Mouse (Mus musculus) liver, postnatal 0 days (tissue): Measurements from ENCODE around the gene Insyn1. TPM values are rescaled to one million over a fixed set of nuclear protein-coding genes. Genes with fewer than 3 reads are reported as not detected.

ENCODE experiments used
- ATAC-seq: fragments of 200-750 bp; cut with Nextera tagmentation; 2 replicates; pipeline ENCODE4 v1.8.0; 2017; ENCODE audit warnings: mild to moderate bottlenecking, moderate library complexity
- DNase-seq: peaks from one replicate; pipeline ENCODE4 v3.0.0-alpha.2; 2016
- H3K27ac ChIP-seq: fragments of 300-500 bp; sonication (generic); 2 replicates; pipeline ENCODE4 v1.5.1; 2014; ENCODE audit warnings: antibody characterized with exemption, moderate library complexity, mild to moderate bottlenecking, low read depth
- H3K27me3 ChIP-seq: fragments of 300-500 bp; sonication (generic); 2 replicates; pipeline ENCODE4 v1.6.1; 2014; ENCODE audit warnings: low read length, control low read depth, mixed read lengths; ENCODE audit not compliant: insufficient read depth
- H3K36me3 ChIP-seq: fragments of 300-500 bp; sonication (generic); replicated peaks from 2 replicates; pipeline ENCODE4 v1.6.1; 2014; ENCODE audit warnings: mild to moderate bottlenecking, control low read depth, low read length, moderate library complexity, mixed read lengths; ENCODE audit not compliant: insufficient read depth
- H3K4me1 ChIP-seq: fragments of 300-500 bp; sonication (generic); 2 replicates; pipeline ENCODE4 v1.6.1; 2014; ENCODE audit warnings: antibody characterized with exemption, mild to moderate bottlenecking, control low read depth; ENCODE audit not compliant: insufficient read depth
- H3K4me2 ChIP-seq: fragments of 300-500 bp; sonication (generic); 2 replicates; pipeline ENCODE4 v1.6.1; 2014; ENCODE audit warnings: low read depth, mild to moderate bottlenecking, low read length, moderate library complexity, mixed read lengths
- H3K4me3 ChIP-seq: fragments of 300-500 bp; sonication (generic); 2 replicates; pipeline ENCODE4 v1.5.1; 2014; ENCODE audit warnings: low read depth, low read length
- H3K9ac ChIP-seq: fragments of 300-500 bp; sonication (generic); replicated peaks from 2 replicates; pipeline ENCODE4 v1.6.1; 2014; ENCODE audit warnings: mild to moderate bottlenecking, moderate library complexity
- H3K9me3 ChIP-seq: fragments of 300-500 bp; sonication (generic); 2 replicates; pipeline ENCODE4 v1.6.1; 2016; ENCODE audit warnings: mild to moderate bottlenecking, control low read depth, low read length, mixed read lengths
- CTCF ChIP-seq: sonication (generic); IDR thresholded peaks from 2 replicates; pipeline ENCODE4 v1.5.1; 2016; ENCODE audit warnings: antibody characterized with exemption, low read depth
- EP300 ChIP-seq: IDR thresholded peaks from 2 replicates; pipeline ENCODE4 v1.6.1; 2016; ENCODE audit warnings: antibody characterized with exemption, low read depth, mild to moderate bottlenecking
- WGBS: fragments of 180-500 bp; shearing (Covaris S2); extraction: QIAGEN DNeasy Blood & Tissue Kit; methylation state at CpG from one replicate; pipeline ENCODE4 v1.1.7; 2014; ENCODE audit not compliant: insufficient replicate concordance; 5-methylcytosine and 5-hydroxymethylcytosine counted together
- polyA plus RNA-seq: library from polyadenylated mRNA; unstranded; fragments of >200 nt; fragmentation: Nextera tagmentation; extraction: Ambion mirVana; gene quantifications from 2 replicates; pipeline ENCODE4 v1.2.1, GENCODE M21; 2015

The Insyn1 gene
- polyA plus RNA-seq, 1 experiment from 2014 or later = not detected

- 58% methylated on average over 5 of the region's 5 CpGs for WGBS
- Histone ChIP-seq H3K9ac (no peak overlapping the region), H3K4me1 (peaks cover 6% of the 10 kb centered on the region; the same call in 1 of the 2 replicates), H3K4me3 (no peak overlapping the region), H3K27ac (no peak overlapping the region), H3K27me3 (no peaks in the 10 kb centered on the region), H3K4me2 (no peak overlapping the region), H3K9me3 (no peaks in the 10 kb centered on the region), H3K36me3 (no peaks in the 10 kb centered on the region)
- ATAC-seq (no peak), DNase-seq (no peak)
- TF ChIP-seq EP300 = no peak
Measured at GRCm38 (mm10) chr9:58513749-58514148, 25.3 kb downstream of the Insyn1 start.

DNA sequence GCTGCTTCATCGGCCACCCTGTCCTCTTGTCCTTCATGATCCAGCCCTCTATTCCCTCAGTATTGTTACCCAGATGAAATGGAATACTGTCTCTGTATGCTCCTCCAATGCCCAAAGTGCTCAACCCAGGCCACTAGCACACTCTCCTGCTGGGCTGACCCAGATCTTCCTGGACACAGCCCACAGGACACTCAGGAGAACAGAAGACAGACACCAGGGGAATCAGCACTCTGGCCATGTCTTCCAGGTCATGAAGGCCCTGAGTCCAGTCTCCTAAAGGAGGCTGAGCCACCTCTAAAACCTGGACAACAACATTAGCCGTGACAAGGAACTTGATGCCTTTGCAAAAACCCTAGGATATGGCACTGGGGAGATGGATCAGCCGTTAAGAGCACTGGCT is 28.1 kb downstream of the Insyn1 start:
- H3K4me3 ChIP-seq = no peak overlapping the region
- H3K27me3 ChIP-seq = no peaks in the 10 kb centered on the region
- H3K9me3 ChIP-seq = no peaks in the 10 kb centered on the region
- ATAC-seq (no peak), DNase-seq (no peak)
- WGBS = 75% methylated on average over 3 of the region's 3 CpGs
- H3K4me1 ChIP-seq = peaks cover 7% of the 10 kb centered on the region; the same call in 1 of the 2 replicates
- no peak overlapping the region for H3K4me2 ChIP-seq
- no peaks in the 10 kb centered on the region for H3K36me3 ChIP-seq
- no peak for TF ChIP-seq CTCF
- no peak for TF ChIP-seq EP300
- H3K9ac ChIP-seq = no peak overlapping the region
- H3K27ac ChIP-seq = no peak overlapping the region

- ATAC-seq = peak; percentile 19; the same call in 1 of the 2 replicates
- no peaks in the 10 kb centered on the region for H3K36me3 ChIP-seq
- no peaks in the 10 kb centered on the region for H3K27me3 ChIP-seq
- DNase-seq = no peak
- 27% methylated on average over 9 of the region's 9 CpGs for WGBS
- no peak overlapping the region for H3K4me2 ChIP-seq
- no peak overlapping the region for H3K9ac ChIP-seq
- H3K4me3 ChIP-seq = no peak overlapping the region
- TF ChIP-seq EP300 (no peak), CTCF (no peak)
- H3K9me3 ChIP-seq = no peaks in the 10 kb centered on the region
- peaks cover 16% of the 10 kb centered on the region for H3K4me1 ChIP-seq
- no peak overlapping the region for H3K27ac ChIP-seq
Measured at GRCm38 (mm10) chr9:58517866-58518750, 29.7 kb downstream of the Insyn1 start.

GRCm38 (mm10) chr9:58519953-58520352 is 31.6 kb downstream of the Insyn1 start:
- Histone ChIP-seq H3K9ac (no peak overlapping the region), H3K36me3 (no peaks in the 10 kb centered on the region)

GRCm38 (mm10) chr9:58520816-58521581 is 32.6 kb downstream of the Insyn1 start:
- ATAC-seq = no peak
- H3K4me2 ChIP-seq = no peak overlapping the region
- WGBS = 79% methylated on average over 5 of the region's 5 CpGs
- no peak overlapping the region for H3K4me3 ChIP-seq
- H3K9ac ChIP-seq = no peak overlapping the region
- H3K9me3 ChIP-seq = no peaks in the 10 kb centered on the region
- no peaks in the 10 kb centered on the region for H3K36me3 ChIP-seq
- H3K27ac ChIP-seq = no peak overlapping the region
- H3K27me3 ChIP-seq = no peaks in the 10 kb centered on the region
- peaks cover 16% of the 10 kb centered on the region for H3K4me1 ChIP-seq
- DNase-seq = no peak
- no peak for TF ChIP-seq CTCF
- no peak for TF ChIP-seq EP300

More at GRCm38 (mm10) chr9:58519953-58520352, 31.6 kb downstream of the Insyn1 start:
- Histone ChIP-seq H3K4me2 (no peak overlapping the region), H3K4me3 (no peak overlapping the region), H3K27me3 (no peaks in the 10 kb centered on the region), H3K9me3 (no peaks in the 10 kb centered on the region), H3K4me1 (peaks cover 16% of the 10 kb centered on the region), H3K27ac (no peak overlapping the region)
- ATAC-seq (no peak), DNase-seq (no peak)
- WGBS = 70% methylated on average over 3 of the region's 3 CpGs
- TF ChIP-seq CTCF (no peak), EP300 (no peak)

- Histone ChIP-seq H3K9me3 (no peaks in the 10 kb centered on the region), H3K9ac (no peak overlapping the region), H3K27me3 (no peaks in the 10 kb centered on the region), H3K4me2 (no peak overlapping the region), H3K4me3 (no peak overlapping the region), H3K4me1 (peaks cover 16% of the 10 kb centered on the region), H3K27ac (no peak overlapping the region), H3K36me3 (no peaks in the 10 kb centered on the region)
- no peak for TF ChIP-seq CTCF
- TF ChIP-seq EP300 = no peak
- 36% methylated on average over 4 of the region's 4 CpGs for WGBS
- ATAC-seq = no peak
- no peak for DNase-seq
Measured at GRCm38 (mm10) chr9:58521883-58522423, 33.5 kb downstream of the Insyn1 start.
